Mouse (Mus musculus) CH12.LX (cell line): Measurements from ENCODE around the gene Atp2b2. TPM values are rescaled to one million over a fixed set of nuclear protein-coding genes. Genes with fewer than 3 reads are reported as not detected.

ENCODE experiments used
- DNase-seq: peaks from one replicate; pipeline ENCODE4 v3.0.0-alpha.2; 2013; ENCODE audit errors: extremely low read depth
- H3K27ac ChIP-seq: 2 replicates; pipeline ENCODE4 v1.5.1; 2012; ENCODE audit warnings: low read depth, mild to moderate bottlenecking, control low read depth, moderate library complexity; ENCODE audit not compliant: insufficient read depth
- H3K27me3 ChIP-seq: replicated peaks from 2 replicates; pipeline ENCODE3; 2012; ENCODE audit warnings: inconsistent platforms
- H3K36me3 ChIP-seq, 2 experiments: replicated peaks in 1 of 2; 2 replicates each; pipeline versions ENCODE3 to v1.6.1; 2012; ENCODE audit warnings: inconsistent platforms in 1 of 2, low read length in 1 of 2, mild to moderate bottlenecking in 1 of 2, mixed read lengths in 1 of 2, moderate library complexity in 1 of 2; ENCODE audit not compliant: control insufficient read depth in 1 of 2, insufficient read depth in 1 of 2
- H3K4me1 ChIP-seq, 2 experiments: 2 replicates each; pipeline ENCODE4 v1.6.1; 2012; ENCODE audit warnings: inconsistent platforms in 1 of 2, moderate library complexity in 1 of 2; ENCODE audit not compliant: insufficient read depth in 2 of 2, control insufficient read depth in 1 of 2
- H3K4me2 ChIP-seq: 2 replicates; pipeline ENCODE4 v1.6.1; 2012; ENCODE audit warnings: low read depth, mild to moderate bottlenecking, control low read depth; ENCODE audit not compliant: poor library complexity, insufficient read depth, severe bottlenecking
- H3K4me3 ChIP-seq, 3 experiments: fragments of 150-350 bp in 1 of 3; sonication (generic) in 1 of 3; replicated peaks in 1 of 3; 2 replicates each; pipeline versions ENCODE3 to v1.5.1; 2011 to 2012; ENCODE audit warnings: low read depth in 2 of 3, low read length in 2 of 3, mild to moderate bottlenecking in 2 of 3, moderate library complexity in 2 of 3, control low read depth in 1 of 3, improper control_type of control experiment in 1 of 3, inconsistent platforms in 1 of 3, mixed read lengths in 1 of 3; ENCODE audit not compliant: poor library complexity in 1 of 3
- H3K79me2 ChIP-seq: replicated peaks from 2 replicates; pipeline ENCODE4 v1.6.1; 2012; ENCODE audit warnings: mild to moderate bottlenecking, moderate library complexity; ENCODE audit not compliant: control insufficient read depth, poor library complexity, insufficient read depth, severe bottlenecking; ENCODE audit errors: extremely low read depth
- H3K9ac ChIP-seq: 2 replicates; pipeline ENCODE4 v1.6.1; 2012; ENCODE audit warnings: low read depth, mild to moderate bottlenecking, control low read depth, moderate library complexity; ENCODE audit not compliant: insufficient read depth
- H3K9me3 ChIP-seq: replicated peaks from 2 replicates; pipeline ENCODE3; 2012; ENCODE audit warnings: low read length, inconsistent platforms, mixed read lengths
- BHLHE40 ChIP-seq: IDR thresholded peaks from 2 replicates; pipeline ENCODE4 v1.6.1; 2011; ENCODE audit warnings: mild to moderate bottlenecking, low read depth, low read length, improper control_type of control experiment
- ELF1 ChIP-seq: IDR thresholded peaks from 2 replicates; pipeline ENCODE4 v1.6.1; 2014; ENCODE audit warnings: low read depth, mild to moderate bottlenecking, inconsistent platforms, low read length, improper control_type of control experiment
- ETS1 ChIP-seq: conservative IDR thresholded peaks from 2 replicates; pipeline ENCODE4 v1.6.1; 2012; ENCODE audit warnings: low read depth, mild to moderate bottlenecking, inconsistent platforms, low read length, improper control_type of control experiment, moderate library complexity
- GABPA ChIP-seq: IDR thresholded peaks from 2 replicates; pipeline ENCODE4 v1.6.1; 2012; ENCODE audit warnings: low read depth, low read length, improper control_type of control experiment, inconsistent platforms; ENCODE audit not compliant: insufficient replicate concordance
- HCFC1 ChIP-seq: IDR thresholded peaks from 2 replicates; pipeline ENCODE4 v1.6.1; 2012; ENCODE audit warnings: low read depth, mild to moderate bottlenecking, inconsistent platforms, low read length, improper control_type of control experiment
- JUN ChIP-seq: IDR thresholded peaks from 2 replicates; pipeline ENCODE4 v1.6.1; 2011; ENCODE audit warnings: low read depth, mild to moderate bottlenecking, low read length, improper control_type of control experiment, moderate library complexity; ENCODE audit not compliant: insufficient read depth
- KAT2A ChIP-seq: IDR thresholded peaks from 2 replicates; pipeline ENCODE4 v1.6.1; 2012; ENCODE audit warnings: low read length, improper control_type of control experiment, inconsistent platforms; ENCODE audit not compliant: insufficient replicate concordance
- MAFK ChIP-seq: IDR thresholded peaks from 2 replicates; pipeline ENCODE4 v1.6.1; 2011; ENCODE audit warnings: low read length, improper control_type of control experiment; ENCODE audit not compliant: insufficient replicate concordance
- MAX ChIP-seq: IDR thresholded peaks from 2 replicates; pipeline ENCODE4 v1.6.1; 2011; ENCODE audit warnings: low read length, improper control_type of control experiment
- MAZ ChIP-seq: IDR thresholded peaks from 2 replicates; pipeline ENCODE4 v1.6.1; 2012; ENCODE audit warnings: low read depth, mild to moderate bottlenecking, inconsistent platforms, low read length, improper control_type of control experiment, moderate library complexity
- MXI1 ChIP-seq: IDR thresholded peaks from 2 replicates; pipeline ENCODE4 v1.6.1; 2011; ENCODE audit warnings: mild to moderate bottlenecking, low read depth, low read length, improper control_type of control experiment
- MYC ChIP-seq: IDR thresholded peaks from 2 replicates; pipeline ENCODE4 v1.6.1; 2011; ENCODE audit warnings: low read depth, mild to moderate bottlenecking, improper control_type of control experiment, low read length
- NRF1 ChIP-seq: IDR thresholded peaks from 2 replicates; pipeline ENCODE4 v1.6.1; 2014; ENCODE audit warnings: low read depth, mild to moderate bottlenecking, inconsistent platforms, low read length, improper control_type of control experiment, moderate library complexity
- RCOR1 ChIP-seq: conservative IDR thresholded peaks from 2 replicates; pipeline ENCODE4 v1.6.1; 2012; ENCODE audit warnings: low read depth, mild to moderate bottlenecking, inconsistent platforms, low read length, improper control_type of control experiment
- TBP ChIP-seq: conservative IDR thresholded peaks from 2 replicates; pipeline ENCODE4 v1.6.1; 2011; ENCODE audit warnings: low read depth, low read length, improper control_type of control experiment
- ZKSCAN1 ChIP-seq: IDR thresholded peaks from 2 replicates; pipeline ENCODE4 v1.6.1; 2012; ENCODE audit warnings: low read depth, inconsistent platforms, low read length, improper control_type of control experiment, borderline replicate concordance
- ZMIZ1 ChIP-seq: IDR thresholded peaks from 2 replicates; pipeline ENCODE4 v1.6.1; 2012; ENCODE audit warnings: low read depth, mild to moderate bottlenecking, inconsistent platforms, low read length, improper control_type of control experiment
- ZNF384 ChIP-seq: IDR thresholded peaks from 2 replicates; pipeline ENCODE4 v1.6.1; 2012; ENCODE audit warnings: low read depth, low read length, improper control_type of control experiment, inconsistent platforms
- dilution Hi-C: fragments of 300-500 bp; cut with MboI; formaldehyde crosslinking; loops from 2 replicates; pipeline ENCODE4 v1.14.3; 2020; ENCODE audit warnings: low sequenced_read_pairs; ENCODE audit not compliant: extremely low pct_unique_long_range_greater_than_20kb, extremely low pct_ligation_motif_present
- in situ Hi-C: fragments of 300-500 bp; cut with MboI; formaldehyde crosslinking; loops from 3 replicates; pipeline ENCODE4 v1.14.3; 2019; ENCODE audit warnings: low sequenced_read_pairs, low pct_ligation_motif_present, low pct_unique_long_range_greater_than_20kb, mixed read lengths
- polyA plus RNA-seq: library from polyadenylated mRNA; unstranded; fragments of >175 nt; gene quantifications from 2 replicates; pipeline ENCODE4 v1.2.1, GENCODE M21; 2012; ENCODE audit warnings: low read depth; ENCODE audit not compliant: insufficient read length
- total RNA-seq, 2 experiments: library from RNA; depleted of rRNA; stranded (reverse); fragments of 300-350 nt in 1 of 2; fragments of >200 nt in 1 of 2; gene quantifications; 2 replicates each; pipeline ENCODE4 v1.2.3; 2012 to 2014

Gene Atp2b2
- total and polyA plus RNA-seq, 3 experiments: not detected

DNA sequence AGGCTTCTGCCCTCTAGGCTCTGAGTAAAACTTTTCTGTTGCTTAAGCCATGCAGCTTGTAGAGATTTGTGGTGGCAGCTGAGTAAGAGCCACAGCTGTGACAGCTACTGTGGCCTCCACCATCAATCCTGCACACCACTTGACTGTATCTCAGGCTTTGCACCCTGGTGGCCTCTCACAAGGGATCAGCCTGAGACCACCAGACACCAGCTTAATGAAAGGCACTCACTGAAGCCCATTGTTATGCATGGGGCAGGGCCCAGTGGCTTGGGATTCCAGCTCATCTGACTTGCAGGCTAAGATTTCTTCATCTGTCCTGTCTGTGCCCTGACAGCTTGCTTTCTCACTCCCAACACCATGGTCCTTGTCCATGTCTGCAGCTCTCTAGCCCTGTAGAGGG lies 155.5 kb downstream of the Atp2b2 start:
- peaks cover 96% of the 10 kb centered on the region for H3K27me3 ChIP-seq
- dilution Hi-C loops (no loop called here), in situ Hi-C loops (no loop called here)
- no peak overlapping the region for H3K4me3 ChIP-seq
- H3K79me2 ChIP-seq: no peaks in the 10 kb centered on the region
- peaks cover 3 to 9% of the 10 kb centered on the region in 2 experiments; a peak in 1 of 4 replicates for H3K4me1 ChIP-seq
- no peak for DNase-seq
- TF ChIP-seq RCOR1: no peak
- no peak for TF ChIP-seq ELF1
- no peak for TF ChIP-seq ZMIZ1
- TF ChIP-seq MXI1: no peak
- TF ChIP-seq ZNF384: no peak
- no peak for TF ChIP-seq ETS1
- TF ChIP-seq HCFC1: no peak
- TF ChIP-seq BHLHE40: no peak
- TF ChIP-seq KAT2A: no peak
- no peak overlapping the region for H3K4me2 ChIP-seq
- no peak overlapping the region for H3K9ac ChIP-seq
- H3K36me3 ChIP-seq: no peaks in the 10 kb centered on the region
- no peak overlapping the region for H3K27ac ChIP-seq
- no peaks in the 10 kb centered on the region for H3K9me3 ChIP-seq

- no peak overlapping the region for H3K27ac ChIP-seq
- DNase-seq: peak; percentile 22
- H3K36me3 ChIP-seq: no peaks in the 10 kb centered on the region
- no peaks in the 10 kb centered on the region for H3K79me2 ChIP-seq
- H3K4me1 ChIP-seq: peaks cover 3 to 6% of the 10 kb centered on the region in 2 experiments; a peak in 1 of 4 replicates
- TF ChIP-seq GABPA (no peak), ZKSCAN1 (no peak), JUN (no peak), MAX (no peak), ETS1 (no peak), MAFK (no peak), MAZ (no peak), NRF1 (no peak), TBP (no peak), MYC (no peak)
- H3K9ac ChIP-seq: no peak overlapping the region
- H3K4me2 ChIP-seq: no peak overlapping the region
- H3K9me3 ChIP-seq: no peaks in the 10 kb centered on the region
- in situ Hi-C loops (no loop called here), dilution Hi-C loops (no loop called here)
- peaks cover 96% of the 10 kb centered on the region for H3K27me3 ChIP-seq
- no peak overlapping the region for H3K4me3 ChIP-seq
These were observed 157.6 kb downstream of the Atp2b2 start for GRCm38 (mm10) chr6:113884806-113885205.
